Mouse (Mus musculus) frontal cortex, adult (tissue): ENCODE measurements around the gene Prl3c1.
"Not testable (repeated sequence)": the region's sequence is repeated elsewhere in the genome, so short reads cannot be mapped to it uniquely, and the experiment has no call there.

ENCODE experiments used
- ATAC-seq: cut with Nextera tagmentation; 2 replicates; pipeline ENCODE4 v1.9.2; 2017; ENCODE audit warnings: mild to moderate bottlenecking, moderate library complexity, mixed read lengths; ENCODE audit not compliant: low TSS enrichment

Gene Prl3c1

DNA sequence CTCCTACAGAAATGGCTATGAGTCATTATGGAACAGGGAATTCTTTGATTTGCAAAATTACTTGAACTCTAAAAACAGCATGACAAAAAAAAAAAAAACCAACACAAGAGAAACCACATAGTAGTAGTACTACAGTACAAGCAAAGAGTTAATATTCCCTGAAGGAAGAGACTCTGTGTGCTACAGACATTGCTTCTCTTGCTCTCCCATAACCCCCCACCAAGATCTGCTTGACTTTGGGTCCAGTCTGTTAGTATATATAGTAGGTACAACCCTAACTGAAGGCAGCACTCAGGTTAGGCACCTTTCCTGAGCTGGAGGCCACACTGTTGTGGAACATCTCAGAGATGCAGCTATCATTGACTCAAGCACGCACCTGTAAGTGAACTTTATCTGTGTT, at the start of gene Prl3c1:
Gene Prl3c1, plus strand, starts transcription at position 301 of the 400 bp plus-strand sequence.
- no peak for ATAC-seq

DNA sequence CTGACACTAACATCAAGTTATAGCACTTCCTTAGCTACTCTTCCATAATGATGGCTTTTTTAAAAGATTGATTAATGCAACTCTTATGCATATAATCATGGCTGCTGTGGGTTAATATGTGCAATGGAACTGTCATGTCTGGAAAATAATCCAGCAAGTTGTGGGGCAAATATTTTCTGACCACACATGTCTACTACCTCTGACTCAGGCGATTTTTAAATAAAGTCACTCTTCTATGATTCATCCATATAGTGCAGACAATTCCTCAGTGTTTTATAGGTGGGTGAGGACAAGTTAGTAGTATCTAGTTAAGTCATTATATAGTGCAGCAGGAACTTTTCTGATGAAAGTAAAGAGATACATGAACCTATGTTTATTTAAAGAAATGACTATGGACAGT, 48.2 kb upstream of the Prl3c1 start:
- ATAC-seq: no peak

DNA sequence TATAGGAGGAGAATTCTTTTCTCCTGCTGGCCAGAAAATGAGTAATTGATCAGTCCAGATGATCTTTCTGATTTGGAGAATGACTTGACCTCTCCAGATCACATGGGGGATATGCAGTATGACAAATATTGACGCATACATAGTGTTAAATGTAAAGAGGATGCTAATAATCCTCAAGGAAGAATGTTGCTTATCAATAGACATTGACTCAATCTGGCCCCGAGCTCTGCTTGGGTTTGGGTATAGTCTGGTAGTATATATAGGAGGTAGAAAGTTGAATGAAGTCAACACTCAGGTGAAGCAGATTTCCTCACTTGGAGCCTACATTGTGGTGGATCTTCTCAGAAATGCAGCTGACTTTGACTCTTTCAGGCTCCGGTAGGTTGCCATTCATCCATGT, 40.0 kb upstream of the Prl3c1 start, which contains the start of gene Prl3d3:
Gene Prl3d3, plus strand, starts transcription at position 301 of the 400 bp plus-strand sequence.
- not testable (repeated sequence) for ATAC-seq

DNA sequence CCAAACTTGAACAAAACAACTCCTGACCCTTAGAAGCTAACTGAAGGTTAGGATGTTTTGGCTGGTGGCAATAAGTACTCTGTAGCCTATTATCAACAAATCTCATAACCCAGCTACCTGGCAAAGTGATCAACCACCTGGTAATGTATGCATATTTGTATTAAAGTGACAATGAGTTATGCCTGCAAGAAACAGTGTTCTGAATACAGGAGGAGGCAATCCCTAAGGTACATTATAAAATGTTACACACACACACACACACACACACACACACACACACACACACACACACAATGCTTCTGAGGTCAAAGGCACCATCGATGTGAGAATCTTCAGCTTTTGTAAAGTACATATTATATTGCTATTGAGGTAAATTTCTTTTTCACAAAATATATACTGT, 45.1 kb downstream of the Prl3c1 start, which contains the start of gene Prl3b1:
Gene Prl3b1, plus strand, starts transcription at position 301 of the 400 bp plus-strand sequence.
- ATAC-seq: no peak
